Mouse (Mus musculus): ENCODE results near the gene Exoc7. TPM values are rescaled to one million over a fixed set of nuclear protein-coding genes. Genes with fewer than 3 reads are reported as not detected.

The Exoc7 gene
- 100 to 1,000 TPM in 1 of 2 experiments, 10 to 100 TPM in 1; 74.1 to 106 TPM for total RNA-seq (2021)
- long read RNA-seq, experiment 1, transcript Exoc7-202 (18 exons, 3,205 nt): minor isoform, 10 of 107 reads
- long read RNA-seq, experiment 1, transcript Exoc7-203 (19 exons, 3,298 nt): minor isoform, 17 of 107 reads
- long read RNA-seq, experiment 1, transcript Exoc7-201 (20 exons, 3,337 nt): major isoform, 42 of 107 reads
- long read RNA-seq, experiment 1, partial matches to known transcripts: 6 of 107 reads
- long read RNA-seq, experiment 1, other reads (novel, unspliced or antisense): 32 of 107 reads
- long read RNA-seq, experiment 2, transcript Exoc7-201 (20 exons, 3,337 nt): major isoform, 51 of 107 reads
- long read RNA-seq, experiment 2, transcript Exoc7-202 (18 exons, 3,205 nt): minor isoform, 12 of 107 reads
- long read RNA-seq, experiment 2, transcript Exoc7-203 (19 exons, 3,298 nt): minor isoform, 12 of 107 reads
- long read RNA-seq, experiment 2, partial matches to known transcripts: 8 of 107 reads
- long read RNA-seq, experiment 2, other reads (novel, unspliced or antisense): 24 of 107 reads

DNA sequence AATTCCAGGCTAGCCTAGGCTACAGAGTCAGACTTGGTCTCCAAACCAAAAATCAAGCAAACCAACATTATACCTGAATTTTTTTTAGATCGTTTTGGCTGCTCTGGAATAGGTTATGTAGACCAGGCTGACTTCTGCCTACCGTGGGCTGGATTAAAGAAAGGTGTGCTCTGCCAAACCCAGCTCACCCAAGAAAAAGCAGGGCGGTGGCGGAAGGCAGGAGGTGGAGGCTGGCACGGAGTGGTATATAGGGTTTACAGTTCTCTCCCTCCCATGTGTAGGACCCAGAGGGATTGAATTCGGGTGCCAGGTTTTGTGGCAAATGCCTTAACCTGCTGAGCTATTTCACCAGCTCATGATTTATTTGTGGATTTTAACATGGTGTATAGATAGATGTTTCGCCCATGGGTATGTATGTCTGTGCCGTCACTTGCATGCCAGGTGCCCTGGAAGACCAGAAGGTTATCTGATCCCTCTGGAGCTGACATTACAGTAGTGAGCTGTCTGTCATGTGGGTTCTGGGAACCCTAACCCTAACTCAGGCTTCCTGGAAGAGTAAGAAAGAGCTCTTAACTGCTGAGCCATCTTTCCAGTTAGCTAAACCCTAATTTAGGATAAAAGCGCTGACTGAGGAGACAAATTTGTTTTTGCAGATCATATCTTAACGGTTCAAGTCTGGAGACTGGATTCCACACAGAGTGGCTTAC is at the start of gene Exoc7:
Exoc7 (minus strand) TSS at position 215 of the 707 bp plus-strand sequence.
- peak within 1 kb of the TSS; percentile 79 for H3K4me3 ChIP-seq
- TF ChIP-seq CTCF (IDR thresholded peaks at IDR 0.05): no peak
- DNase-seq: no peak
- intact Hi-C loops (cut with DNase I): no loop called here
- peak within 1 kb of the TSS; percentile 92 for H3K27ac ChIP-seq

DNA sequence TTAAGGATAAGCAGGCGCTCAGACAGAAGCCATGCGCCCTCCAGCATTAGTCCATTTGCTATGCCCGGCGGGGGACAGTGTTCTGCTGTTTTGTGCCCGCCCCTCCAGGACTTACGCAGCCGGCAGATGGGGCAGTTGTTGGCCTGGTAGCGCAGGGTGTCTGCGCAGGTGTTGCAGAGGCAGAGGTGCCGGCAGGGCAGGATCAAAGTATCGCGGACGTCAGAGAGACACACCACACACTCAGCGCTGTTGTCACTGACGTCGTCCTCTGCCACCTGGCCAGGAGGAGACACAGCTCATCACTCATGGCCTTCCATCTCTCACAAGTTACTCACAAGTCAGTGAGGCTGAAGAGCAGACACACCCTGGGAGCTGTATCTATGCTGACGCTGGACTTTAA is 47.5 kb upstream of the Exoc7 start:
- intact Hi-C loops (cut with DNase I): no loop called here
- Histone ChIP-seq H3K4me3 (no peak overlapping the region), H3K27ac (no peak overlapping the region)
- no peak for DNase-seq
- TF ChIP-seq CTCF (IDR thresholded peaks at IDR 0.05): no peak

DNA sequence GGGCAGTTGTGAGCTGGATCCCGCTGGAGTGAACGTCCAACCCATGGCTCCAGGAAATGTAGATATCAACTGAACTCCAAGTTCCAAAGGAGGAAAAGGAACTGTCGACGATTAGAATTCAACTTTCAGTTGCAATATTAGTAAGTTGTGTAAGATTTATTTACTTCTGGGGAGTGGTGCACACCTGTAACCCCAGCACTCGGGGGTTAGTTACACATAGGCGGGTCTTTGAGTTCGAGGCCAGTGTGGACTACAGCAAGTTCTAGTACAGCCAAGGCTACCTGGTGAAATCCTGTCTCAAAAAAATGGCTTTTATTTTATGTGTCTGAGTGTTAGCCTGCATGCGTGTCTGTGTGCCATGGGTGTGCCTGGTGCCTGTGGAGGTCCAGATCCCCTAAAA is 46.5 kb upstream of the Exoc7 start:
- TF ChIP-seq CTCF (IDR thresholded peaks at IDR 0.05): no peak
- Histone ChIP-seq H3K4me3 (no peak overlapping the region), H3K27ac (no peak overlapping the region)
- no peak for DNase-seq
- intact Hi-C loops (cut with DNase I): no loop called here

GRCm38 (mm10) chr11:116351294-116351693 is 44.3 kb upstream of the Exoc7 start:
- Histone ChIP-seq H3K4me3 (no peak overlapping the region), H3K27ac (no peak overlapping the region)
- TF ChIP-seq CTCF (IDR thresholded peaks at IDR 0.05): no peak; the same call in 1 of the 2 replicates
- DNase-seq: no peak
- intact Hi-C loops (cut with DNase I): no loop called here

DNA sequence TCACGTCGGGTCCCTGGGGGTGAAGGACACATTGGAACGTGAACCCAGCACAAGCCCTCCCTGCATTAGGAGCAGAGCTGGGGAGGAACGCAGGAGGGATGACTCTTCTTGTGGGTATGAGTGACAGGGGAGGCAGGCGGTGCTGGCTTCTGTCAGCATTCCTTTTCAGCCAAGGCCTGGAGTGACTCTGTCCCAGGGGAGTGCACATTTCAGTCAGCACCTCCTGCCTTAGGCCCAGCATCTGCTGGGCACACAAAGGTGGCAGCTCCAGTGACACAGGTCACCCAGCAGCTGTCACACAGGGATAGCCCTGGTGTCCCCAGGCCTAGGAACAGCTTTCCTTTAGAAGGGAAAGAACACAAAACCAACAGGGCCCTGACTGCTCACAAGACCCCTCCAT is 40.9 kb upstream of the Exoc7 start:
- DNase-seq: peak; percentile 86

GRCm38 (mm10) chr11:116347012-116347411 is 40.0 kb upstream of the Exoc7 start:
- H3K27ac ChIP-seq: peak overlapping the region; percentile 89
- TF ChIP-seq CTCF (IDR thresholded peaks at IDR 0.05): no peak
- intact Hi-C loops (cut with DNase I): loop anchor here (5.0 kb wide), 1 partner anchor 40 kb away; no protein-coding TSS in a partner anchor
- DNase-seq: no peak
- peak overlapping the region; percentile 39 for H3K4me3 ChIP-seq

More for the DNA sequence above, 40.9 kb upstream of the Exoc7 start:
- H3K4me3 ChIP-seq: peak overlapping the region; percentile 39
- intact Hi-C loops (cut with DNase I): loop anchor here (5.0 kb wide), 1 partner anchor 39 kb away; no protein-coding TSS in a partner anchor
- H3K27ac ChIP-seq: peak overlapping the region; percentile 89
- TF ChIP-seq CTCF (IDR thresholded peaks at IDR 0.05): no peak

GRCm38 (mm10) chr11:116342069-116342791 is 35.2 kb upstream of the Exoc7 start:
- intact Hi-C loops (cut with DNase I): no loop called here
- no peak for TF ChIP-seq CTCF (IDR thresholded peaks at IDR 0.05)
- H3K27ac ChIP-seq: peak overlapping the region; percentile 16; the same call in 1 of the 2 replicates
- DNase-seq: peak; percentile 39
- no peak overlapping the region for H3K4me3 ChIP-seq

GRCm38 (mm10) chr11:116337531-116337930 is 30.5 kb upstream of the Exoc7 start:
- intact Hi-C loops (cut with DNase I): no loop called here

GRCm38 (mm10) chr11:116337000-116337399 is 30.0 kb upstream of the Exoc7 start:
- Histone ChIP-seq H3K27ac (no peak overlapping the region), H3K4me3 (no peak overlapping the region)
- intact Hi-C loops (cut with DNase I): no loop called here
- TF ChIP-seq CTCF (IDR thresholded peaks at IDR 0.05): no peak
- DNase-seq: no peak

More at GRCm38 (mm10) chr11:116337531-116337930, 30.5 kb upstream of the Exoc7 start:
- no peak overlapping the region for H3K27ac ChIP-seq
- H3K4me3 ChIP-seq: no peak overlapping the region
- TF ChIP-seq CTCF (IDR thresholded peaks at IDR 0.05): no peak
- no peak for DNase-seq

DNA sequence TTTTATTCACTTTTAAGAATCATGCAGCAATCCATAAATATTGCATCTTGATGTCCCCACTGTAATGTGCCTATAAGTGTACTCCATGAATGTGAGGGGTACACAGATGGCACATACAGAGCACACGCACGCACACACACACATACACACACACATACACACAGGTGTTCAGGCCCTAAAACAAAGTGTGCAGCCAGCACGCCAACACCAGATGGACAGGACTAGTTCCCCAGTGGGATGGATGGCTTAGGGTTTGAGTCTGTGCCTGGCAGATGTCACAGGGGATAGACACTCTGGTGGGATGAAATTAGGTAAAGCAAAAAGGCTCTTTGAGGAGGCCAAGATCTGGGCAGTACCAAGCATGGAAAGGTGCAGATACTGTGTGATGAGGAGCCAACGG is 29.4 kb upstream of the Exoc7 start:
- intact Hi-C loops (cut with DNase I): no loop called here
- H3K4me3 ChIP-seq: no peak overlapping the region

DNA sequence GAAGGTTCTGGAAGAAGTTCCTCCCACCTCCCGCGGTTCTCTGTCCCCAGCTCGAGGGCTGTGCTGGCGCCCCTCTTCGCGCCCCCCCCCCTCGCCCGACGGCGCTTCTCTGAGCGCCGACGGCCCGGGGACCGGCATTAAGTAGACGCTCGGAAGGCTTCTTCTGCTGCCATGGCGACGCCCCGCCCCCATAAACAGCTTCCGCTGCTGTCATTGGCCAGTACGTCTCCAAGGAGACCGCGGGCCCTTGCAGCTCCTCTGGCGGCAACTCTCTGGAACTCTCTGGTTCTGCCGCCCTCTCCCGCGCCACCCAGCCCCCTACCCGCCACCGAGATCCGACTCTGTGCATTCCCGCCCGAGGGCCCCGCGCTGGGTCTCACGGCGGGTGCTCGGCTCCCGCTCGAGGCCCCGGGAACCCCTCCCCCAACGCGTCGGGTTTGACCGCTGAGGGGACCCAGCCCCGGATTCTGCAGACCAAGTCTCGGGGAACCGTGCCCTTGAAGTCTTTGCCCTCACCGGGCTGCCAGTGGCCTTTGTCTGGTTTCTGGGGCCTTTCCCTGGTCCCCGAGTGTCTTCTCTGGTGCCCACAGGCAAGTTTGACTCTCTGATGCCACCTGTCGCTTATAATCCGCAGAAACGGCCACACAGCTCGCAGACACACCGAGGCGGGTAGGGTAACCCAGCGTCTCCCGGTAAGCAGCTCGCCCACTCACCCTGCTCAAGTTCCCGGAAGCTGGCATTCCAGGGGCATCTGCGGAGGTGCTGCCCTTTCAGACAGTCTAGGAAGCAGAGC is 28.4 kb upstream of the Exoc7 start, which contains the start of gene Foxj1:
Foxj1 (minus strand) TSS at position 156 of the 793 bp plus-strand sequence.
- peak within 1 kb of the TSS; percentile 86 for H3K4me3 ChIP-seq
- intact Hi-C loops (cut with DNase I): loop anchor here (2.0 kb wide), 1 partner anchor 17 kb away; no protein-coding TSS in a partner anchor
- peak; percentile 94 for DNase-seq
- peak; percentile 63 for TF ChIP-seq CTCF (IDR thresholded peaks at IDR 0.05)
- peak within 1 kb of the TSS; percentile 1; the same call in 1 of the 2 replicates for H3K27ac ChIP-seq

More for the DNA sequence above, 29.4 kb upstream of the Exoc7 start:
- H3K27ac ChIP-seq: no peak overlapping the region
- DNase-seq: no peak
- TF ChIP-seq CTCF (IDR thresholded peaks at IDR 0.05): no peak
